Mouse (Mus musculus): ENCODE measurements around the gene Kbtbd6.

The Kbtbd6 gene

DNA sequence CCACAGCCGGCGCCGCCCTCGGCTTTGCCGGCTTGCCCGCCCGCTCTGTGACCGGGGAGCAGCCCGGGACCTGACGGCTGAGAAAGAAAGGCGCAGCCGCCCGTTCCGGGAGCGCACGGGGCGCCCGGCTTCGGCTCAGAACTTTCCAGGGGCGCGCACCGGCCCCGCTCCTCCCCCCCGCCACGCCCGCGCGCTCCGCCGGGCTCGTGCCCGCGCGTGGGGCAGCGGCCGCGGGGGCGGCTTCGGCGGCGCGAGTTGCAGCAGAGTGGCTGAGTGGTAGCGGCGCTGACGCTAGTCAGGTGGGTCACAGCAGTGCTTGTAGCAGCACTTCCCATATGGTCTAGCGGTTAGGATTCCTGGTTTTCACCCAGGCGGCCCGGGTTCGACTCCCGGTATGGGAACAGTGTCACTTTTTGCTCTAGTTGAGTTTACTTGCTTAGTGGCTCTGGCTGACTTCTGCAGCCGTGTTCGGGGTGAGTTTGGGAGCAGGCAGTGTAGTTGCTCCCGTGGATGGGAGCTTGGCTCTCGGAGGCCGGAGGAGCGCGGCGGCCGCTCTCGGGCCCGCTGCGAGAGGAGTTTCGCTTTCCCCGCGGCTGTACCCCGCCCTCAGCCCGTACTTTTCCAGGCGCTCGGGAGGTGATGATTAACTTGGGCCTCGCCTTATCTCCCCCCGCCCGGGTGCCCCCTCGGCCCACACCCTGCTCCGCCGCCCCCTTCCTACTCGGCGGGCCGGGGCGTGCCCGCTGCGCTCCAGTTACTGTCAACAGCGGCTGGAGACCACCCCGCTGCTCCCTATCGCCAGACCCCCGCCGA lies 29.9 kb downstream of the Kbtbd6 start, which contains the start of gene Wbp4:
Gene Wbp4, minus strand, starts transcription at position 182 of the 813 bp plus-strand sequence.
- peak; percentile 89 for DNase-seq (ENCODE audit: low read depth, low spot score)

DNA sequence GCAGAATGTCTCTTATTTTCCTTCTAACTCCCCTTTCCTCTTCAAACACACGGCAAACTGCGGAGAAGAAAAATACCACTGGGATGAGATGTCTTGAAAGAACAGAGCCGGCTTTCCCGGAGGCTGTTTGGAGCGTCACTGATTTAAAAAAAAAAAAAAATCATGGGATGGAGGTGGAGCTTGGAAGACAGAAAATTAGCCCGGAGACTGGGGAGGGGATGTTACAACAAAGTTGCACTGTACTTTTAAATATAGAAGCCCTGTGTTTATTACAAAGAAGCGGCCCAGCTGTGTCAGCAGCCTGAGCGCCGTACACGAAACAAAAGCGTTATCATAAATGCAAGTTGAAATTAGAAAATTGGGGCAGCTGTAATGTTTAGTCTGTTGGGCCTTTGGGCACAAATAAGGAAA lies 30.6 kb downstream of the Kbtbd6 start:
- no peak for DNase-seq (ENCODE audit: low read depth, low spot score)

DNA sequence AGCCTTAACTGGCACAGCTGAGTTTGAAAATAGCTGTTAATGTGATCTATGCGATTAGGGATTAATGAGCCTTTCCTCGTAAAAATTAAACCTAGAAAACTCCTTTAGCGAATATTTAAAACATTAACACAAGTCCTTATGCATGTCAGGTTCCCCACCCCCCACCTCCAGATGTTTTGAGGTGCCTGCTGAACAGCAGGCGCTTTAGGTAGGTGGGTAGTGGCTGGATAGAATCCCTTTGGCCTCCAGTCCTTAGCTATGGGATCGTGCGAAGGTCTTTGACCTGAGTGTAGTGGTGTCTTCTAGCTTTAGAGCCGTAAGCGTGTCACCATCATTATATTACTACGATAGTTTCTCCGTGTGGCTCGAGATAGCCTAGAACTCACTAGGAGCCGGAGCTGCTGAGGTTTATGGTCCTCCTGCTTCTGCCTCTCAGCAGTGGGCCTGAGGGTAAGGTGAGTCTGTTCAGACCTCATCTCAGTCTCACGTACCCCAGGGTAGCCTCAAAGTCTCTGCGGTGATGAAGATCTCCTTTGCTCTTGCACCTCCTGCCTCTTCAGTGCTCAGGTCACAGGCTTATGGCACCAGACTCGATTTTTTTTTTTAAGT lies 31.2 kb downstream of the Kbtbd6 start:
- DNase-seq (ENCODE audit: low read depth, low spot score): no peak

DNA sequence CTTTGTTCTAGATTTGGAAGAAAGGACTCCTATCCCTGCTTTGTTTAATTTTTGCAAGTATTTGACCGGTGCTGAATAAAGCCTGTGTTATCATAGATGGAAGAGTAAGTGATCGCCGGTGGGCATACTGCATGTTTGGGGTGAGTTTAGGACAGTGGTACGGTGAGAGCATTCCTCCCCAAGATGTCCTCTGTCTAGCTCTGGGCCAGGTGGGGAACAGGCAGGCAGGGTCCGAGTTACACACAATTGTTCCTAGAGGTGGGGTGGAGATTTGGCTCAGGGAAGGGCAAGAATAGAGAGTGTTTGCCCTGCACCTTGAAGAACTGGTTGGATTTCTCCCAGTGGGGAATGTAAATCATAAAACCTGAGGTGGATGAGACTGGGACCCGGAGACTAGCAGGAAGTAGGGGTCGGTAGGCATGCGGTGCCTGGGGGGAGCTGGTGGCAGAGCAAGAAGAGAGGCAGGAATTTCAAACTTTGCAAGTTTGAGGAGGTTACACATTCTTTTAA lies 32.0 kb downstream of the Kbtbd6 start:
- no peak for DNase-seq (ENCODE audit: low read depth, low spot score)

GRCm38 (mm10) chr14:79486617-79486992 lies 35.0 kb downstream of the Kbtbd6 start:
- DNase-seq (ENCODE audit: low read depth, low spot score): no peak

DNA sequence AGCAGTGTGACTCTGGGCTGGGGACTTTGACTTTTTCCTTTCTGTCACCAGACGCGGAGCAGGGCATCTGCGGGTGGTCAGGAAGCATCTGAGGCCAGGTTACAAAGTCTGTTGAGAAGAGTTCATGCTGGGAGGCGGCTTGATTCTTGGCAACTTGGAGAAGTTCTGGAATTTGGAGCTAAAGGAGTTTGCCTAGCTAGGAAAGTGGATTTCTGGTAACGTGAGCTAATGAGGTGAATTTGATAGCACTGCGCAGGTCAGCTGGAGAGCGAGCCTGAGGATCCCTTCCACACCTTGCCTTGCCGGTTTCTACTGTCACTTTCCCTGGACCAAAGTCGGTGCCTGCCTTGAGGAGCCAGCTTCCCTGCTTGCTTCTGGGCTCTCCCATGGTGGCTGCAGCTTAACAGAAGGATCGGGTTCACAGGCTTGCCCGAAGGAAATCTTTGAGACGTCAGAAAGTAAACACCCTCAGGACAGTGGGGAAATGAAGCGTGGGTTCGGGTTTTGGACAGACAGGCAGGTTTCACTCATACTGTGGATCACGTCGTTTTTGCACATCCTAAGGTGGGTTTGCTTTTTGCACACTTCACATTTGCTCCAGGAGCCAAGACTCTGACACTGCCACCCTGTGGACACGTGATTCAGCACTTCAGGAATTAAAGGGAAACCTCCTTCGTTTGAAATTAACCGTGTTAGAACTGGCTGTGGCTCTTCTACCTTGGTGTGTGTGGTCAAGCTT lies 35.5 kb downstream of the Kbtbd6 start:
- no peak for DNase-seq (ENCODE audit: low read depth, low spot score)

DNA sequence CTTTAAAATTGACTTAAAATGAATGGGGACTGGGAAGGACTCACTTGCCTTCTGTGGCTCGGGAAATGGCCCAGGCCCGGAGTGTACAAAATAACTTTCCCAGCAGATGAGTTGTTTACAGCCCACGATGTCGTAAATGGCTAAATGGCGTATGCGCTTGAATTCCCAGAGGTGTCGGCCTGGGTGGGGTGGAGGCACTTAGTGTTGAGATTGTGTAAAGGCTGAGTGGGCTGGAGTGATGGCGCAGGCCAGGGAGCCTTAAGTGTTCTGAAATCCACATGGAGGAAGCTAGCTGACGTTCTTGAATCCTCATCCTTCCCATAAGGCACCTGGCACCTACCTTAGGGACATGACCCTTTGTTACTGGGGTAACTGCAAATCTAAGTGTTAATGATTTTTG lies 36.9 kb downstream of the Kbtbd6 start:
- DNase-seq (ENCODE audit: low read depth, low spot score): no peak

DNA sequence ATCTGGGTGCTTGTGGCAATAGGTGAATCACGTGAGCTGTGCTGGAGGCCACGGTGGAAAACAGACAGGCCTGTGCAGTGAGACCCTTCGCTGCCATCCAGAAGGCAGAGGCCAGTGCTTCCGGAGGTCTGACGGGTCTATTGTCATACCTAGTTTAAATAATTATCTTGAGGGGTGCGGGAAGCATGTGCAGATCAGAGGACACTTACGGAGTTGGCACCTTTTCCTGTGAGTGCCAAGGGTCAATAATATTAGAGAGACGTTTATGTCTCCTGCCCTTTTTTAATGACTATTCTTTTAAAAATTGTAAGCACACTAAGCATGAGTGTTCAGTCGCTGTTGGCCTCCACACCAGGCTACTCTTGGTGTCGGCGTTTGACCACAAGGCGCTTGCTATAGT lies 37.5 kb downstream of the Kbtbd6 start:
- DNase-seq (ENCODE audit: low read depth, low spot score): no peak

GRCm38 (mm10) chr14:79490246-79490645 lies 38.6 kb downstream of the Kbtbd6 start:
- DNase-seq (ENCODE audit: low read depth, low spot score): no peak

GRCm38 (mm10) chr14:79494349-79494748 lies 42.7 kb downstream of the Kbtbd6 start:
- DNase-seq (ENCODE audit: low read depth, low spot score): no peak

DNA sequence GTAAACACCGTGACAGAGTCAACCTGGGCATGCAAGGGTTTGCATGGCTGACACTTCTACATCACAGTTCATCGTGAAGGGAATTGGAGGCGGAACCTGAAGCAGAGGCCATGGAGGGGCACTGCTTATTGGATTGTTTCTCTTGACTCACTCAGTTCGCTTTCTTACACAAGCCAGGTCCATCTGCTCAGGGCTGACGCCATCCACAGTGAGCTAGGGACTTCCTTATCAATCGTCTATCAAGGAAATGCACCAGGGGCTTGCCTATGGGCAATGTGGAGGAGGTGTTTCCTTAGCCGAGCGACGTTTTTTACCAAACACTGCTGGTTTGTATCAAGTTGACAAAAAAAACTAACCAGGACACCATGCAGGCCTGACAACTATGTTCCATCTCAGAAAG lies 47.7 kb downstream of the Kbtbd6 start:
- DNase-seq (ENCODE audit: low read depth, low spot score): no peak

- DNase-seq (ENCODE audit: low read depth, low spot score): no peak
These were observed 49.1 kb downstream of the Kbtbd6 start for GRCm38 (mm10) chr14:79500756-79501155.

DNA sequence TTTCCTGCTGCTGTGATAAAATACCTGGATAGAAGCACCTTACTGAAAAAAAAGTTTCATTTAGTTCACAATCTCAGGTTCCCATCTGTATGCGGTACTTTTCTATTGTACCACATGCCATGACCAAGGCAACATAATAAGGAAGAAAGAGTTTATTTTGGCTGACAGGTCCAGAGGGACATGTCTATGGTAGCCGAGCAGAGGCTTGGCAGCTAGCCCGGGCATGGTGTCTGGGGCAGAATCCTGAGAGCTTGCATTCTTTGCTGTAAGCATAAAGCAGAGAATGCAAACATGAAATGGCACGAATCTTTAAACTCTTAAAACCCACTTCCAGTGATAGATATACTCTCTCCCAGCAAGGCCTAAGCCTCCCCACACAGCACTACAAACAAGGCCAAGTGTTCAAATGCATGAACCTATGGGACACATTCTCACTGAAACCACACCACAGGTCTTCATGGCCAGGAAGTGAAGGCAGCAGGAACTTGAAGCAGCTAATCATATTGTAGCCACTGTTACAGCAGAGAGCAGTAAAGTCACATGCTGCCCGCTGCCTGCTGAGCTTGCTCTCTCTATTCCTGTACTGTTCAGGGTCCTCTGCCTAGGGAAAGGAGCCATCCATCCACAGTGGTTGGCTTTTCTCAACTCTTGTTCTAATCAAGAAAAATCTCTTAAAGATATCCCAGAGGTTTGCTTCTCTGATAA lies 51.9 kb downstream of the Kbtbd6 start:
- DNase-seq (ENCODE audit: low read depth, low spot score): no peak

Data from retina, adult 2 months (tissue).